Mouse (Mus musculus) limb, embryonic 15.5 days (tissue): Measurements from ENCODE around the gene Vps29. TPM values are rescaled to one million over a fixed set of nuclear protein-coding genes. Genes with fewer than 3 reads are reported as not detected.

Source experiments
- ATAC-seq: fragments of 200-750 bp; cut with Nextera tagmentation; 2 replicates; pipeline ENCODE4 v1.8.0; 2017; ENCODE audit warnings: low read depth, moderate TSS enrichment; ENCODE audit not compliant: insufficient number of reproducible peaks, low FRiP score, low TSS enrichment
- H3K27ac ChIP-seq: fragments of 300-500 bp; sonication (generic); 2 replicates; pipeline ENCODE4 v1.5.1; 2015; ENCODE audit warnings: moderate library complexity, mild to moderate bottlenecking, inconsistent platforms
- H3K27me3 ChIP-seq: fragments of 300-500 bp; sonication (generic); 2 replicates; pipeline ENCODE4 v1.6.1; 2015; ENCODE audit warnings: inconsistent platforms
- H3K36me3 ChIP-seq: fragments of 300-500 bp; sonication (generic); 2 replicates; pipeline ENCODE4 v1.6.1; 2015; ENCODE audit warnings: inconsistent platforms
- H3K4me1 ChIP-seq: fragments of 300-500 bp; sonication (generic); 2 replicates; pipeline ENCODE4 v1.6.1; 2015; ENCODE audit warnings: inconsistent platforms
- H3K4me2 ChIP-seq: fragments of 300-500 bp; sonication (generic); 2 replicates; pipeline ENCODE4 v1.6.1; 2015; ENCODE audit warnings: mild to moderate bottlenecking, inconsistent platforms
- H3K4me3 ChIP-seq: fragments of 300-500 bp; sonication (generic); 2 replicates; pipeline ENCODE4 v1.5.1; 2015; ENCODE audit warnings: mild to moderate bottlenecking, inconsistent platforms
- H3K9ac ChIP-seq: fragments of 300-500 bp; sonication (generic); 2 replicates; pipeline ENCODE4 v1.6.1; 2015; ENCODE audit warnings: inconsistent platforms
- H3K9me3 ChIP-seq: fragments of 300-500 bp; sonication (generic); 2 replicates; pipeline ENCODE4 v1.6.1; 2016; ENCODE audit warnings: inconsistent platforms
- WGBS: fragments of 180-500 bp; shearing (Covaris S2); methylation state at CpG from one replicate; pipeline ENCODE4 v1.1.7; 2015; 5-methylcytosine and 5-hydroxymethylcytosine counted together
- polyA plus RNA-seq: library from polyadenylated mRNA; unstranded; fragments of >200 nt; fragmentation: Nextera tagmentation; extraction: Ambion mirVana; gene quantifications from 2 replicates; pipeline ENCODE4 v1.2.1, GENCODE M21; 2015

The Vps29 gene
- polyA plus RNA-seq, 1 experiment from 2014 or later = 185 TPM

GRCm38 (mm10) chr5:122390671-122391070, 36.5 kb downstream of the Vps29 start:
- no peak overlapping the region for H3K4me3 ChIP-seq
- 0 out of 2 replicates have a peak, but pooled peaks cover 6% of the 10 kb centered on the region for H3K36me3 ChIP-seq
- H3K9ac ChIP-seq = no peak overlapping the region
- no peak for ATAC-seq
- H3K4me2 ChIP-seq = no peak overlapping the region
- peaks cover 14% of the 10 kb centered on the region for H3K4me1 ChIP-seq
- H3K27me3 ChIP-seq = no peaks in the 10 kb centered on the region
- H3K27ac ChIP-seq = no peak overlapping the region
- no peaks in the 10 kb centered on the region for H3K9me3 ChIP-seq

- WGBS = 52% methylated on average over 16 of the region's 16 CpGs
- H3K36me3 ChIP-seq = 0 out of 2 replicates have a peak, but pooled peaks cover 6% of the 10 kb centered on the region
- H3K9me3 ChIP-seq = no peaks in the 10 kb centered on the region
- ATAC-seq = no peak
- peak overlapping the region; percentile 69; the same call in 1 of the 2 replicates for H3K9ac ChIP-seq
- H3K4me3 ChIP-seq = peak overlapping the region; percentile 85
- peaks cover 14% of the 10 kb centered on the region for H3K4me1 ChIP-seq
- H3K27me3 ChIP-seq = no peaks in the 10 kb centered on the region
- H3K27ac ChIP-seq = no peak overlapping the region
- peak overlapping the region; percentile 65; the same call in 1 of the 2 replicates for H3K4me2 ChIP-seq
These were observed 37.1 kb downstream of the Vps29 start for GRCm38 (mm10) chr5:122391178-122391785.

- Histone ChIP-seq H3K27me3 (no peaks in the 10 kb centered on the region), H3K9ac (peak within 1 kb of the TSS; percentile 69), H3K36me3 (peaks cover 9% of the 10 kb centered on the region), H3K27ac (peak within 1 kb of the TSS; percentile 73), H3K9me3 (no peaks in the 10 kb centered on the region), H3K4me1 (peaks cover 14% of the 10 kb centered on the region), H3K4me2 (peak within 1 kb of the TSS; percentile 65), H3K4me3 (peak within 1 kb of the TSS; percentile 85)
- WGBS = under 1% methylated on average over 38 of the region's 39 CpGs
- peak; percentile 77 for ATAC-seq
These were observed 37.6 kb downstream of the Vps29 start, which contains the start of gene Arpc3 for GRCm38 (mm10) chr5:122391786-122392180. Gene Arpc3 (plus strand): TSS chr5:122391878.

- Histone ChIP-seq H3K9me3 (no peaks in the 10 kb centered on the region), H3K27ac (peak overlapping the region; percentile 73; the same call in 1 of the 2 replicates), H3K4me1 (peaks cover 14% of the 10 kb centered on the region), H3K4me2 (peak overlapping the region; percentile 65), H3K4me3 (peak overlapping the region; percentile 85), H3K36me3 (peaks cover 14% of the 10 kb centered on the region), H3K9ac (peak overlapping the region; percentile 69), H3K27me3 (no peaks in the 10 kb centered on the region)
- no peak for ATAC-seq
- WGBS = 14% methylated on average over 19 of the region's 19 CpGs
These were observed 38.2 kb downstream of the Vps29 start for GRCm38 (mm10) chr5:122392227-122393004.

GRCm38 (mm10) chr5:122393887-122394286, 39.7 kb downstream of the Vps29 start:
- no peak overlapping the region for H3K27ac ChIP-seq
- no peak for ATAC-seq
- 51% methylated on average over 2 of the region's 2 CpGs for WGBS
- no peak overlapping the region for H3K4me3 ChIP-seq
- no peak overlapping the region for H3K4me2 ChIP-seq
- H3K36me3 ChIP-seq = peaks cover 26% of the 10 kb centered on the region
- peaks cover 14% of the 10 kb centered on the region for H3K4me1 ChIP-seq
- H3K27me3 ChIP-seq = no peaks in the 10 kb centered on the region
- no peaks in the 10 kb centered on the region for H3K9me3 ChIP-seq
- H3K9ac ChIP-seq = no peak overlapping the region

- peaks cover 53% of the 10 kb centered on the region for H3K36me3 ChIP-seq
- H3K27ac ChIP-seq = peak overlapping the region; percentile 27; the same call in 1 of the 2 replicates
- H3K9me3 ChIP-seq = no peaks in the 10 kb centered on the region
- H3K4me3 ChIP-seq = no peak overlapping the region
- peaks cover 14% of the 10 kb centered on the region for H3K4me1 ChIP-seq
- H3K9ac ChIP-seq = no peak overlapping the region
- ATAC-seq = no peak
- H3K4me2 ChIP-seq = no peak overlapping the region
- H3K27me3 ChIP-seq = no peaks in the 10 kb centered on the region
- 87% methylated on average over 10 of the region's 10 CpGs for WGBS
These were observed 42.6 kb downstream of the Vps29 start for GRCm38 (mm10) chr5:122396791-122397190.

GRCm38 (mm10) chr5:122397495-122397894, 43.3 kb downstream of the Vps29 start:
- Histone ChIP-seq H3K4me1 (peaks cover 12% of the 10 kb centered on the region), H3K27ac (no peak overlapping the region), H3K4me3 (no peak overlapping the region), H3K4me2 (no peak overlapping the region), H3K9me3 (no peaks in the 10 kb centered on the region), H3K27me3 (no peaks in the 10 kb centered on the region), H3K36me3 (peaks cover 60% of the 10 kb centered on the region), H3K9ac (no peak overlapping the region)
- 92% methylated on average over 8 of the region's 8 CpGs for WGBS
- no peak for ATAC-seq

GRCm38 (mm10) chr5:122399871-122400270, 45.7 kb downstream of the Vps29 start:
- Histone ChIP-seq H3K9me3 (no peaks in the 10 kb centered on the region), H3K27ac (no peak overlapping the region), H3K9ac (no peak overlapping the region), H3K4me3 (no peak overlapping the region), H3K27me3 (no peaks in the 10 kb centered on the region), H3K36me3 (peaks cover 82% of the 10 kb centered on the region), H3K4me1 (no peaks in the 10 kb centered on the region), H3K4me2 (no peak overlapping the region)
- ATAC-seq = no peak
- 93% methylated on average over 8 of the region's 8 CpGs for WGBS

- Histone ChIP-seq H3K4me1 (no peaks in the 10 kb centered on the region), H3K27me3 (no peaks in the 10 kb centered on the region), H3K4me2 (no peak overlapping the region), H3K27ac (no peak overlapping the region), H3K4me3 (no peak overlapping the region), H3K9ac (no peak overlapping the region), H3K9me3 (no peaks in the 10 kb centered on the region), H3K36me3 (peaks cover 86% of the 10 kb centered on the region)
- no peak for ATAC-seq
- WGBS = 81% methylated on average over 18 of the region's 18 CpGs
These were observed 46.6 kb downstream of the Vps29 start for GRCm38 (mm10) chr5:122400628-122401302.

- ATAC-seq = no peak
- H3K27ac ChIP-seq = no peak overlapping the region
- peaks cover 91% of the 10 kb centered on the region for H3K36me3 ChIP-seq
- H3K4me3 ChIP-seq = no peak overlapping the region
- 24% methylated on average over 8 of the region's 8 CpGs for WGBS
- H3K9me3 ChIP-seq = no peaks in the 10 kb centered on the region
- no peak overlapping the region for H3K4me2 ChIP-seq
- no peak overlapping the region for H3K9ac ChIP-seq
- no peaks in the 10 kb centered on the region for H3K4me1 ChIP-seq
- no peaks in the 10 kb centered on the region for H3K27me3 ChIP-seq
These were observed 47.1 kb downstream of the Vps29 start for GRCm38 (mm10) chr5:122401303-122401640.

GRCm38 (mm10) chr5:122402160-122402559, 48.0 kb downstream of the Vps29 start:
- Histone ChIP-seq H3K4me3 (no peak overlapping the region), H3K36me3 (peaks cover 93% of the 10 kb centered on the region), H3K9ac (no peak overlapping the region), H3K4me2 (no peak overlapping the region), H3K9me3 (no peaks in the 10 kb centered on the region), H3K27me3 (no peaks in the 10 kb centered on the region), H3K27ac (no peak overlapping the region), H3K4me1 (no peaks in the 10 kb centered on the region)
- WGBS = 69% methylated on average over 13 of the region's 13 CpGs
- no peak for ATAC-seq

- Histone ChIP-seq H3K36me3 (peaks cover 94% of the 10 kb centered on the region), H3K27ac (no peak overlapping the region), H3K4me2 (no peak overlapping the region), H3K9ac (no peak overlapping the region), H3K9me3 (no peaks in the 10 kb centered on the region), H3K4me3 (no peak overlapping the region), H3K27me3 (no peaks in the 10 kb centered on the region), H3K4me1 (no peaks in the 10 kb centered on the region)
- WGBS = 82% methylated on average over 5 of the region's 5 CpGs
- ATAC-seq = no peak; the same call in 1 of the 2 replicates
These were observed 48.6 kb downstream of the Vps29 start for GRCm38 (mm10) chr5:122402772-122403171.
